Mouse (Mus musculus): ENCODE data around the gene Lcn9. TPM values are rescaled to one million over a fixed set of nuclear protein-coding genes. Genes with fewer than 3 reads are reported as not detected.

The Lcn9 gene
- not detected in 2 replicates for polyA plus RNA-seq (2012; rRNA removed)

DNA sequence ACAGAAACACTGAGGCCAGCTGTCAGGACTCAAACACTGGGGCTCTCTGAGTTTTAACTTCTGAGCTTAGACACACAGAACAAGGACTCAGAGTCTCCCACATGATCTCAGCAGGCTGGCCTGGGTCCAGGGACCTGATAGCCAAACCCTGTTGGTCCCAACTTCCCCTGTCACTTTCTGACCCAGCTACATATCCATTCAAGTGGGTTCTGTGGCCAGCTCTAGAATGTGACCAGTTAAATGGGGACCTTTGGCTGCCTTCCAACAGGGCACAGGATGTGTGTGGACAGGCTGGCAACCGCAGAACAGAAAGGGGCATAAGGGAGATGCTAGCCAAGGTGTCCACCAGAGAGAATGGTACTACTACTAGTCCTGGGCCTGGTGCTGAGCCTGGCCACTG, at the start of gene Lcn9:
Lcn9 (plus strand) TSS at position 348 of the 400 bp plus-strand sequence.

GRCm38 (mm10) chr2:25776717-25777116, 46.2 kb upstream of the Lcn9 start, which contains the start of gene Lcn11:
TSS of gene Lcn11 (plus strand) at chr2:25777017.

DNA sequence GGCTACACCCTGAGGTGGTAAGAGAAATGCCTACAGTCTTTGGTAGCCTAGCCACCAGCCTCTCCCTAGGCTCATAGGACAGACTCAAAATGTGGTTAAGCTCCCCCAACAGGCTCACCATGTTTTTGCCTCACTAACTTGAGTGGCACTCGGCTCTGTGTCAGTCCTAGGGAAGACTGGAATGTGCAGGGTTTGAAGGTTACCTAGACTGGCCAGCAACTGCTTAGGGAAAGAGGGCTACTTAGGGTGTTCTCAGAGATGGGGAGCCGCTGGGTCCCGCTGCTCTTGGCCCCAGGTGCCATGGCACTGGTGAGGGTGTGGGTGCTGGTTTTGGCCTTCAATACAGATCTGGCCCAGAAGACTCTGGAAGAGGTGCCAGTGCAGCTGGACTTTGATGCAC, 41.0 kb upstream of the Lcn9 start, which contains the start of gene Gm13539:
Gm13539 (plus strand) TSS at position 301 of the 400 bp plus-strand sequence.

DNA sequence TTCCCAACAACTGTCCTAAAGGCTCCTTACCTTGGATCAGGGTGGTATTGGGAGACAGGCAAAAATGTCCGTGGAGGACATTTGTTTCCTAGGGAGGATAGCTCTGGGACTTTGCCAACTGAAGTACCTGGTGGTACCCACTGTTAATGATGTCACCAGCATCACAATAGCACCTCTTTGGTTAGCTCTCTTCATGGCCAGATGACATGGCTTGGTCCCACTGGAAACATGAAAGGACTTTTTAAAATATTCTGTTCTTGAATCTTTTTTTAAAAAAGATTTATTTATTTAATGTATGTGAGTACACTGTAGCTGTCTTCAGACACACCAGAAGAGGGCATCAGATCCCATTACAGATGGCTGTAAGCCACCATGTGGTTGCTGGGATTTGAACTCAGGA, 7.2 kb upstream of the Lcn9 start, which contains the start of gene Glt6d1:
Glt6d1 (minus strand) TSS at position 101 of the 400 bp plus-strand sequence.

DNA sequence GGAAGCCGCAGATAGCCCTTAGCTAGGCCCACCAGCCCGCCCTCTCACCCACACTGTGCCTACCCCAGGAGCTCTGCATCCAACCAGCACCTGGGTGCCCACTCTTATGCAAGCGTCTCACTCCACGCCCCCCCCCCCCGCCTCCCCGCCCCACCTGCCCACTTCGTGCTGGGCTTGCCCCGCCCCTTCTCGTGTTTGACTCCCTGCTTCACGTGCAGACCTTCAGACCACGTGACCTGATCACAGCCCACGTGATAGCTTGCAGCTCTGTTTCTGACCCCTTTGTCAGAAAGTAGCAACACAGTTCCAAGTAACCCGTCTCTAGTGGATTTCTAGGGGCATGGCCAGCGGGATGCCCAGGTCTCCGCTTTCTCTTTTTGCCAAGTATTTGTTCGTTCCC, 24.3 kb downstream of the Lcn9 start, which contains the start of gene Sohlh1:
Sohlh1 (minus strand) TSS at position 23 of the 400 bp plus-strand sequence.

GRCm38 (mm10) chr2:25863337-25864131, 40.6 kb downstream of the Lcn9 start, which contains the start of gene Kcnt1:
TSS of gene Kcnt1 (plus strand) at chr2:25863734.

Other genes starting within 250 kb of the Lcn9 start
- gene Mamdc4, start 248.3 kb upstream of the Lcn9 start, polyA plus RNA-seq (2012; rRNA removed) = 8.2 and 8.8 TPM in 2 replicates
- 154 and 192 TPM in 2 replicates for gene Phpt1, start 247.9 kb upstream of the Lcn9 start, polyA plus RNA-seq (2012; rRNA removed)
- gene Ajm1, start 241.4 kb upstream of the Lcn9 start, polyA plus RNA-seq (2012; rRNA removed) = 1.2 and 1.4 TPM in 2 replicates
- gene Rabl6, start 214.6 kb upstream of the Lcn9 start, polyA plus RNA-seq (2012; rRNA removed) = 88.7 and 111 TPM in 2 replicates
- not detected in 2 replicates for gene Ccdc183, start 205.5 kb upstream of the Lcn9 start, polyA plus RNA-seq (2012; rRNA removed)
- gene Tmem141, start 201.1 kb upstream of the Lcn9 start, polyA plus RNA-seq (2012; rRNA removed) = 9.4 and 18.8 TPM in 2 replicates
- 1.5 and 3.7 TPM in 2 replicates for gene Fcna, start 195.1 kb upstream of the Lcn9 start, polyA plus RNA-seq (2012; rRNA removed)
- gene Lcn8, start 170.0 kb upstream of the Lcn9 start, polyA plus RNA-seq (2012; rRNA removed) = not detected in 2 replicates
- gene Lcn5, start 165.2 kb upstream of the Lcn9 start, polyA plus RNA-seq (2012; rRNA removed) = not detected in 2 replicates
- gene Lcn6, start 146.4 kb upstream of the Lcn9 start, polyA plus RNA-seq (2012; rRNA removed) = not detected in 2 replicates
- gene Lcn10, start 140.4 kb upstream of the Lcn9 start, polyA plus RNA-seq (2012; rRNA removed) = not detected in 2 replicates
- not detected in 2 replicates for gene Obp2a, start 123.1 kb upstream of the Lcn9 start, polyA plus RNA-seq (2012; rRNA removed)
- gene Bmyc, start 116.4 kb upstream of the Lcn9 start, polyA plus RNA-seq (2012; rRNA removed) = 37.1 and 43.2 TPM in 2 replicates
- gene Obp2b, start 86.1 kb upstream of the Lcn9 start, polyA plus RNA-seq (2012; rRNA removed) = not detected in 2 replicates
- not detected in 2 replicates for gene Lcn3, start 57.6 kb upstream of the Lcn9 start, polyA plus RNA-seq (2012; rRNA removed)
- gene Lcn11, start 46.1 kb upstream of the Lcn9 start, polyA plus RNA-seq (2012; rRNA removed) = not detected in 2 replicates
- not detected in 2 replicates for gene Gm13539, start 40.9 kb upstream of the Lcn9 start, polyA plus RNA-seq (2012; rRNA removed)
- not detected in 2 replicates for gene Glt6d1, start 7.3 kb upstream of the Lcn9 start, polyA plus RNA-seq (2012; rRNA removed)
- gene Sohlh1, start 24.1 kb downstream of the Lcn9 start, polyA plus RNA-seq (2012; rRNA removed) = not detected in 2 replicates
- gene Kcnt1, start 40.6 kb downstream of the Lcn9 start, polyA plus RNA-seq (2012; rRNA removed) = 3.7 and 5.5 TPM in 2 replicates
- 35.4 and 36.1 TPM in 2 replicates for gene Camsap1, start 160.1 kb downstream of the Lcn9 start, polyA plus RNA-seq (2012; rRNA removed)
- gene Ubac1, start 198.6 kb downstream of the Lcn9 start, polyA plus RNA-seq (2012; rRNA removed) = 84.6 and 112 TPM in 2 replicates

All from central nervous system, embryonic 11.5 days (tissue).